Mouse (Mus musculus): ENCODE data around the gene Abcc2.

Abcc2 gene

DNA sequence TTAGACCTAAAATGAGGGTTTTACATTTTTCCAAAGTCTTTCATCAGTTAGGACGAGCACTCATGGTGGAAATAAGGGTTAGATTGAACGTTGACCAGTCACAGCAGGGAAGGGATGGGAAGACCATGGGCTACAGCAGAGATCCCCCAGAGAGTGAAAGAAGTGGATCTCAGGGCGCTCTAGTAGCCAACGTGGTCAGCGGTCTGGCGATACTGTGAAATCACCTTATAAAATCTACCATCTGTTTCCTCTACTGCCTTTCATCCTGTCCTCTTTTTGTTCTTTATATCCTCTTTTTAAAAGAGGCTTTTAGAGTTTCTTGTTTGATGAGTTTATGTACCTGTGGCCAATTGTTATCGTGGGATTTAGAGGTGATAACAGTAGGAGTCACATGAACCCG lies 2.8 kb downstream of the Abcc2 start:
- DNase-seq: no peak

DNA sequence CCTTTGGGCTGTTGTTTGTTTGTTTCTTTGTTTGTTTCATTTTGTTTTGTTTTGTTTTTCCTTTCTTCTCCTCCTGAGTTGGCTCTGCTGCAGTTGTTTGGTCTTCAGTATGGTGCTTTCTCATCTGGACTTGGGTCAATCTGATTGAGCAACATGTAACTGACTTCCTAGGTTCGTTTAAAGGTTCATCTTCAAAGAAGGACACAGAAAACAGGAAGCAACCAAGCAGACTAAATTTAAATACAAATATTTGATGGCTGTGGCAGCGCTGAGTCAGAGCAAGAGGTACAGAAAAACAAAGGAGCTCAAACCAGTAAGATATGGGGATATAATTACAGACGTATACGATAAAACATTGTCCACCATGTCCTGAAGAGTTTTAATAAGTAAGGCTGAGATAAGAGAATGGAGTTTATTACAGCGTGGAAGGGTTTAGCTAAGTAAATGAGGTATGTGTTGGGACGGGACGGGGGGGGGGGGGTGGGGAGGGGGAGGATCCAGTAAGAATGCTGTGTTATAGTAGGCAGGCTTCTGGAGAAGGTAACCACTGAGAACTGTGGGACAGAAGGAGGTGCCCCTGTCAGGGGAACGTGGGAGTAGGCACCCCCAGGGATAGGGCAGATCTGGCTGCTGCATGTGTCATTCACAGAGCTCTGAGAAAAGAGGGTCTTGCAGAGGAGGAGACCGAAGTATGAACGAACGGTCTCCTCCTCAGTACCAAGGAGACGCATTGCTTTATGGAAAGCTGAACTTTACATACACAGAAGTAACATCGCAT lies 4.4 kb downstream of the Abcc2 start:
- no peak for DNase-seq

DNA sequence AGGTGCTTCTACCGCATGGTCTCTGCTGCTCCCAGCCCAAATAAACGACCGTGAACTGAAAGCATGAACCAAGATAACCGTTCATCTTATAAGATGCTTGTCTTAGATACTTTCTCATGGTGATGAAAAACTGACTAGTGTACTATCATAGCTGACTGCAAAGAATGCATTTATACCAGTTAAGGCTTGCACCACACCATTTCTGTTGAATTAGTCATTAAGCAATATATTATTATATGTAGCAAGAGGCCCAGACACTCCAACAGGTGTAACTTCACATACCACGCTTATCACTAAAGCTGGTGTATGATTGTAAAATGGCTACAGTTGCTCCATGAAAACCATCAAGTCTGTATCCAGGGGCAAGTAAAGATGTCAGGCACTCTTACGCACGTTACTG lies 7.8 kb downstream of the Abcc2 start:
- DNase-seq: no peak

- no peak for DNase-seq
Measured at GRCm38 (mm10) chr19:43792537-43792936, 10.5 kb downstream of the Abcc2 start.

- DNase-seq: no peak
Measured at GRCm38 (mm10) chr19:43793951-43794350, 12.0 kb downstream of the Abcc2 start.

DNA sequence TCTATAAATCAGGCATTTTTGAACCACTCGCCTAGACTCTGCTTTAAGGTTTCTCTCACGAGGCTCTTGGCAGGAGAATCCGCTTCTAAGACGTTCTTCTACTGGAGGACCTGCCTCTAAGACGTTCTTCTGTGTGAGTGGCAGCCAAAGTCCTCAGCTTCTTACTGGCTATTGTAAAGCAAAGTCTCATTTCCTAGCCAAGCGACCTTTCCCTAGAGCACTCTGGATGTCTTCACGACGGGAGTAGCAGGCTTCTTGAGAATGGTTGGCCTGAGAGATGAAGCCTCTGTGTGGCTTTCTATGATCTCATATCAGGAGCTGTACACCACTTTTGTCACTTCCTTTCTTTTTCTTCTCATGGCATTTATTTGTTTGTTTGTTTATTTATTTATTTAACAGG lies 13.5 kb downstream of the Abcc2 start:
- no peak for DNase-seq

GRCm38 (mm10) chr19:43797216-43797615 lies 15.2 kb downstream of the Abcc2 start:
- no peak for DNase-seq

GRCm38 (mm10) chr19:43801427-43802051 lies 19.5 kb downstream of the Abcc2 start:
- no peak for DNase-seq

GRCm38 (mm10) chr19:43803866-43804265 lies 21.9 kb downstream of the Abcc2 start:
- DNase-seq: no peak

DNA sequence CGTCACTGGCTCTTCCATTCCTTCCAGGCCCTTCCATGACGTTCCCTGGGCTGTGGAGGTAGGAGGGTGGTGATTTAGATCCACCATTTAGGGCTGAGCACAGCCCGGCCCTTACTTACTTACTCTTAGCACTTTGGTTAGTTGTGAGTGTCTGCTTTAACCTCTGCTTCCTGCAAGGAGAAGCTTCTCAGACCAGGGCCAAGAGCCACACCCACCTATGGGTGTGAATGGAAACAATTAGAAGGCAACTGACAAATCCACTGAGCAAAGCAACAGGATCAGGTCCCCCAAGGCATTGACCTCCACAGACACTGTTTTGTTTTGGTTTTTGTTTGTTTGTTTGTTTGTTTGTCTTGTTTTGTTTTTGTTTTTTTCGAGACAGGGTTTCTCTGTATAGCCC lies 27.3 kb downstream of the Abcc2 start:
- no peak for DNase-seq

- no peak for DNase-seq
Measured at GRCm38 (mm10) chr19:43811419-43811818, 29.4 kb downstream of the Abcc2 start.

DNA sequence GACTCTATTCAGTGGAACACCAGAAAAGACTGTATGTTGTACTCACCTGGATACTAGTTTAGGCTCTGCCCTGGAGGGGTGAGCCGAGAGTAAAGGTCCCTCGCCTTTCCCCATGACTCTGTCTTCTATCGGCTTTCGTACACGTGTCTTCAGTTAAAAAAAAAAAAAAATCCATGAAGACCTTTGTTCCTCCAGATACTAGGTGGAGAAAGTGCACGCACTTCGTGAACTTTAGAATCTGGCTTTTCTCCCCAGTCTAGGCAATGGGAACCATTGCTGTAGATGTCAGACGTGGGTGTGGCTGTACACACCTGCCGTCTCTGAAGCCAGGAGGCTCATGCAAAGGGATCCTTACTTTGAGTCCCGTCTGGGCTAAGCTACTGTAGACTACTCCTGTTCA lies 31.3 kb downstream of the Abcc2 start:
- no peak for DNase-seq

DNA sequence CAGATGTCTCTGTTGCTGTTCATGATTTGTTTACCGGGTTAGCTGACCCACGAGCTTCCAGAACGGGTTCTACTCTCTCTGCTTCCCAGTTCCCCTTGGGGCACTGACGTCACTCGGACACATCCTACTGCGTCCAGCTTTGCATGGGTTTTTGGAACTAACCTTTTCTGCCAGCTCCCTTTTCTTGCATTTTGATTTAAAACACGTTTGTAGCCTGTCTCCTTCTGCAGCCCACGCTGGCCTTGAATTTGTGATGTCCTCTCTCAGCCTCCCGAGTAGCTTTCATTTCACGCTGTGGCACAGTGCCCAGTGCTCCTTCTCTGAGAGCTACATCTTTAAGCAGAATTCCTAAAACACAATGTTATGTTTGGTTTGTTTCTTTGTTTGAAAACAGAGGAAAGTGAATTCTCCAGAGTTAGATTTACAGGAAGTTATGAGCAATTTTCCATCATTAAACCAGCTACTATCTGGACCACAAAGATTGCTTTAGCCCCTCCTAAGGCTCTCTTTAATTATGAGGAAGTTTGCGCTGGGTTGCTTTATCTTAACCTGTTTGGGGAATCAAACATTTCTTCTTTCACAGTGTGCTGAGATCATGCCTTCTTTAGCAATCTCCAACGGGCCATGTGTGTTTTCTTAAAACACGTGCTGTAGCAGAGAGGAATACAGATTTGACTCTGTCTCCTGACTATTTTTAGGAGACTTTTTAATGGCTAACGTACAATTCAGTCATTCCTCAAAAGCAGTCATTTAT lies 33.8 kb downstream of the Abcc2 start:
- peak; percentile 10 for DNase-seq

DNA sequence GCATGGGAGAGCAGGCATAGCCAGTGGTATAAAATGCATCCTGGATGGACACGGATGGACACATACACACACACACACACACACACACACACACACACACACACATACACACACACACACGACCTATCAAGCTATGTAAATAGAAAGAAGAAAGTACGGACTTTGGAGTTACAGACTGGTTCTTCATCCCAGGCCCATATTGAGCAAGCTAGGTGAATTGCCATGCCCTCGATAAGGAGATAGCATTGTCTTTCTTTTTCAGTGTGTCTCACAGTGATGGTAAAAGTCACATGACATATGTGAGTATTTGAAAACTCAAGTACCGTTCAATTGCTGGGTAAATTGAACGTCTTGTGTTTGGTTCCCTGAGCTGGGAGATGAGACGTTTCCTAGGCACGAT lies 44.9 kb downstream of the Abcc2 start:
- no peak for DNase-seq

DNA sequence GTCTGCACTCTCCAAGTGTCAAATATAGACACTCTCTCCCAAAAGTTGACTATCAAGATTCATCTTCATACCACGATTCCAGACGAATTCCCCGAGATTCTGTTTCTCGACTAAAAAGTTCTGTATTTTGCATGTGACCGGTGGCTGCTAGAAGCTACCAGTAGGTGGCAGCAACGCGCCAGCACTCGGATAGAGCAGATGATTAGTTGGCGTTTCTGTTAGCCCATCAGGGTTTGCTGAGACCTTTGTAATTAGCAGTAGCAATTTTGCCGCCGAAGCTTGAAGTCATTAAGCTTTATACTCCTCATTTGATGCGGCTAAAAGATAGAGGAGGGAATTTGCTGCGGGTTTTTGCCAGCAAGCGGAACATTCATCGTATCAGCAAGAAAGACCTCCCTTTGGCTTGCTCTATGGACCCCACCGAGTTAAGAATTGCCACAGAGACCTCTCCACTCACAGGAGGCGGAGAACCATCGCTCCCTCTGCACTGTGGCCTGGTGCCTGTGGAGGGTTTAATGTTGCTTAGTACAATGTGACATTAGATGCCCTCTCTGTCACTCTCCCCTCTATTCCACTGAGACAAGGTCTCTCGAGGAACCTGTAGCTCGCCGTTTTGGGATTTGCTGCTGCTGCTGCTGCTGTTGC lies 50.6 kb downstream of the Abcc2 start:
- peak; percentile 80 for DNase-seq

GRCm38 (mm10) chr19:43843184-43843583 lies 61.2 kb downstream of the Abcc2 start:
- no peak for DNase-seq

- no peak for DNase-seq
Measured at GRCm38 (mm10) chr19:43845331-43845908, 63.4 kb downstream of the Abcc2 start.

DNA sequence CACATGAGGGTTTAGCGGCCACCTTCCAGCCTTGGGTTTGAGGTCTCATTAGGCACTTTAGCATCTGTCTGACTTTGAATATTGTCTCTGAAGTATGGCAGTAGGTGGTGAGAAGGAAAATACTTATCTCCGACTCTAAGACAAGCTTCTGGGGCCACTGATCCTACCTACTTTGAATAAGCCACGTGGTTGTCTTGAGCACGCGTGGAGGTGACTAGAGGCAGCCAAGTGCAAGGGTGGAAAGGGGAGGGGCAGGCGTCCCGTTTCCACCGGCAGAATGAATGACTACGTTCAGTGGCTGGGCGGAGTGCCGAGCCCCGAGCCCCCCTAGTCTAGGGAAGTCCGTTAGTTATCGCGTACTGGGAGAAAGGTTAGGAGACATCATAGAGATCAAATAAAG lies 65.1 kb downstream of the Abcc2 start:
- DNase-seq: no peak

GRCm38 (mm10) chr19:43847966-43848365 lies 66.0 kb downstream of the Abcc2 start:
- DNase-seq: no peak

DNA sequence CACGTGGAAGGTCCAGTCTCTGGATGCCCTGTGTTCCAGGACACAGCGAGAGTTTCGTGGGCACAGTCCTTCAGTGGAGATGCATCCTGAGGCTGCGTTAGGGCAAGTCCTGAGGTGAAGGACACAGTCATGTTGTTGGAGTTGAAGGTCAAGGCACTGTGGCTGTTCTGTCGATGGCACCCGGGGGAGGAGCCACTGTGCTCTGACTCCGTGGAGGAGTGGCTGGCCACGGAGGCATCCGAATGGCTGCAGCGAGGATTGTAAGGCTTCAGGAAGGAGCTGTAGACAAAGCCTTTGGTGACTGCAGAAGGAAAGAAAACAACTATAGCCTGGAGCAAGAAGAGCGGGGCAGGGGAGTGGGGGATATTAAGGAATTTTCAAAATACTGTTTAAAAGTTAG lies 68.0 kb downstream of the Abcc2 start:
- DNase-seq: no peak

- no peak for DNase-seq
Measured at GRCm38 (mm10) chr19:43851996-43852630, 70.1 kb downstream of the Abcc2 start.

- peak; percentile 23 for DNase-seq
Measured at GRCm38 (mm10) chr19:43852837-43853545, 71.0 kb downstream of the Abcc2 start.

Data from lung, postnatal 14 days (tissue).